Mouse (Mus musculus) cerebellum, postnatal 4 days (tissue): ENCODE data around the gene Pdlim1.
"Not testable (repeated sequence)": the region's sequence is repeated elsewhere in the genome, so short reads cannot be mapped to it uniquely, and the experiment has no call there.

Experiments
- DNase-seq, 2 experiments: peaks; one replicate each; pipeline ENCODE4 v3.0.0; 2022; ENCODE audit warnings: low spot score in 2 of 2, mixed read lengths in 1 of 2

The Pdlim1 gene

DNA sequence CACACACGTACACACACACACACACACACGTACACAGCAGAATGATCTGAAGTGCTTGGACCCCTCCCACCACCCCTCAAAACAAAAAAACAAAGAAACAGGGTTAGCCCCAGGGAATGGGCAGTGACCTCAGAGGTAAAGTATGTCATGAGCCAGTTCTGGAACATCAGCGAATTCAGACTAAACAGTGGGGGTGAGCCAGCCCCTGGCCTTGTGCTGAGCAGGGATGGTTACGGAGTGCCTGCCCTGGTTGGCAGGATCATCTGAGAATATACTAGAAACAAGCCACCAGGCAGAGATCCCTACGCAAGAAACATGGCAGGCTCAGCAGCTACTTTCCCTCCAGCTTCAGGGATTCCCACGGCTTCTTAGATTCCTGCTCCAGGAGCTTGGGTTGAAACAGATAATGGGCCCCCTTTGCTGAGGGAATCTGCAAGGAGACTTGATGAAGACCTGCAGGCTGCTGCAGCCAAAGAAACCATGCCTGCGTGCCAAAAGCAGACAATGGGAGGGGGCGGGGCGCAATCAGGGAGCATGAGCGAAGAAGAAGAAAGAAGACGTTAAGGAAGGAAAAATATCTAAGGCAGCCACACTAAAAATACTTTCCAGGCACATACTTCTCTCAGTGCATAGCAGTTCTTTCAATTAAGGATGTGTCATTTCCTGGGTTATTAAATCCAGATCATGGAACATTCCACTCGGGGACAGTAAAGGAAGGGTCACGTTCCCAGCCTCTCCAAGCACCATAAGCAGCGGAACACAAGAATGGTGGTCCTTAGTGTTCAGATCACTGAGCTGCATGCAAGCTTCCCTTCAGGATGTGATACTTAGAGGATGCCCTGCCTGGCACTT, 30.6 kb downstream of the Pdlim1 start:
- peak; percentile 32 to 52 for DNase-seq

DNA sequence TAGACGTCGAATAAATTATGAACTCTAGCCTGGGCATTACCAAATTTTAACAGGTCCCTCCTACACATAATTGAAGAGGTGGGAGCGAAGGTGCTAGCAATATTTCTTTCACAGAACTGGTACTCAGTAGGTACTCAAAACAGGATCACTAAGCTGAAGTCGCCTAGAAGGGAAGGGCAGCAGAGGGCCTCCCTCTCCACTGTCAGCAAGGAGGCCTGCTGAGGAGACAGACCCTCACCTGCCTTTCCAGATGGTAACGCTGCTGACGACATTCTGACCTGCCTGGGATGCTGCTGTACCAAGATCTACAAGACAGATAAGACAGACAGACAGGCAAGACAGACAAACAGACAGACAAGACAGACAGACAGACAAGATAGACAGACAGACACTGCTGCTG, 31.3 kb downstream of the Pdlim1 start:
- DNase-seq: no peak

DNA sequence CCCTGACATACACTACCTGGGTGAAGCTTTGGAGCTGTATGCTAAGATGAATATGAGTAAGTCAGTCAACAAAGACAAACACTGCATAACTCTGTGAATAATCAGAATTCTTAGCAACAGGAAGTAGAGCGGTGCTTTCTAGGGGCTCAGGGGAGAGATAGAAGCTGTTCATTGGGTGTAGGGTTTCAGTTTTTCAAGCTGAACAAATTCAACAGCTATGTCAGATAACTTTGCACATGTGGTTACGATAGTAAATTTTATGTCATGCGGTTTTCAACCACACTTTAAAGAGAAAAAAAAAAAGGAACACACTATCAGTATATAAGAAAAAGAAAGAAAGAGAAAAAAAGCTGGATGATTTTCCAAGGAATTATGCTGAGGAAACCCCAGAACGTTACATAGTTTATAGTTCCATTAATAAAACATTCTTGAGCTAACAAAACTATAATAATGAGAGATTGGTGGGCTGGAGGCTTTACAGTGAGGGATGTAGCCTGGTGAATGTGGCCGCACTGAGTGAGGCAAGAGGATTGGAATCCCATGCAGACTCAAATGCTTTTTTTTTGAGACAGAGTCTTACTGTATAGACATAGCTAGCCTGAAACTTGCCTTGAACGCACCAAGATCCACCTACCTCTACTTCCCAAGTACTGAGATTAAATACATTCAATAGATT, 33.3 kb downstream of the Pdlim1 start:
- DNase-seq: no peak

DNA sequence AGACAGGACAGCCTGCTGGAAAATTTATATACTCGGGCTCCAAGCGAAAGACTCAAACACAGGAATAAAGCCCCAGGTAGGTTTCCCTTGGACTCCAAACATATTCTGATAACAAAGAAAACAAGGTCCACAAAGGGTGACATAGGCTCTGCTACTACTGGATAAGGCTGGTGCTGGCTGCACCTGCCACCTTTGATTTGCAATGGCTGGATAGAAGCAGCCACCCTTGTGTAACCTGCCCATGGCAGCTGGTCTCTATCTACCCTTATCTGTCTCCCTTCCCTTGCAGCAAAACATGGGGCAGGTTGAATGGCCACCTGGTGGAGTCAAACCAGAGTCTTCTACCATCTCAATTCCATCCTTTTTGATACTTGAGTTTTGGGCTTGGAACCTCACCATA, 39.1 kb downstream of the Pdlim1 start:
- DNase-seq: no peak

DNA sequence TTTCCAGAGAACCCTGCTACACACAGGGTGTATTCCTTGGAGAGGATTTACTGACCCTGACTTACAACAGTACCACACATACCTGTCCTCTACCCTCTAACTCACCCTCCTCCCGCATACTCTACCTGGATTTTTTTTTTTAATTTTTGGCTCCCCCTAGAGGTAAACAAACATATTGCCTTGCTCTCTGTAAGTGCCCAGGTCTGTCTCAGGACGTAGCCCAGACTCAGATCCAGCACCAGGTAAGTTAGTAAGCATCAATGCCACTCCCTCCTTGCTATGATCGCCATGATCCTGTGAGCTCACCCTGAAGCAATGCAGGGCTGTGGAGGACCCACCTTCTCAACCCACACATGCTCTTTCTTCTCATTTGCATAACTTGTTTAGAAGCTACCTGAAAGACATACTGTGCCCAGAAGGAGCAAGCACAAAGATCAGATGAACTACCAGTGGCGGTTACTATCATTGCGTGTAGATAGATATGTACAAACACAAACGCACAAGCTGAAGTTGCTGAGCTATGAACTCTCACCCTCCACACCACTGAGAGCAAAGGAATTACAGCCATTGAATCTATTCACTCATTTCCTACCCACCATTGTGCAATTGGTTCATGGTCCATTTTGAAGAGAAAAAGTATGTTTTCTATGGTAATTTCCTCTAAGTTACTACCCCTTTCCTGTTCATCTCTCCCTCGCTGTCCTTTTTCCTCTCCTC, 39.7 kb downstream of the Pdlim1 start:
- no peak for DNase-seq

DNA sequence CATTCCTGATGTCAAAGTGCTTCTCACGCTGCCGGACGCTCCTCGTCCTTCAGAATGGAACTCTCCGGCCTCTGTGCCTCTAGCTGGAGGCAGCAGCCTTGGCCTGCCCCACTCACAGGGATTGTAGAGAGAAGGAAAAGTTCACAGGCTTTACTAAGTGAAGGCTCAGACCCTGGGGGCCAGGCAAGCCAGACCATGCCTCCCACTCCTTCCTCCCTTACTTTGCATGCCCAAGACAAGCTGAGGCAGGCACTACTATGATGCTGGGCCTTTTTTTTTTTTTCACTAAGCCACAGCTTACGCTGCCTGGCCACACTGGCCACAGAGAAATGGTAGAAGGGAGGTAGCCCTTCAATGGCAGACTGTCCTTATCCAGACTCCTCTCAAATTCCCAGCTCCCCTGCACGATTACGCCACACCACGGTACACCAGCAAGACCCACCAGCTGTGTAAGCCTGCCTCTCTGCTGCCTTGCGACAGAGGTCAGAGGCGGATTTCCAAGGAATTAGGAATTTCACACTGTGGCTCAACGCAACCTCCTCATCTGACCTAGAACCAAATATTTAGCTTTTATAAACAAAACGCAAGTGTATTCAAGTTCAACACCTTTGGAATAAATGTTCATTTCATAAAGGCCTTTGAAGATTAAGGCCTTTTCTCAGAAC, 40.4 kb downstream of the Pdlim1 start:
- no peak for DNase-seq

DNA sequence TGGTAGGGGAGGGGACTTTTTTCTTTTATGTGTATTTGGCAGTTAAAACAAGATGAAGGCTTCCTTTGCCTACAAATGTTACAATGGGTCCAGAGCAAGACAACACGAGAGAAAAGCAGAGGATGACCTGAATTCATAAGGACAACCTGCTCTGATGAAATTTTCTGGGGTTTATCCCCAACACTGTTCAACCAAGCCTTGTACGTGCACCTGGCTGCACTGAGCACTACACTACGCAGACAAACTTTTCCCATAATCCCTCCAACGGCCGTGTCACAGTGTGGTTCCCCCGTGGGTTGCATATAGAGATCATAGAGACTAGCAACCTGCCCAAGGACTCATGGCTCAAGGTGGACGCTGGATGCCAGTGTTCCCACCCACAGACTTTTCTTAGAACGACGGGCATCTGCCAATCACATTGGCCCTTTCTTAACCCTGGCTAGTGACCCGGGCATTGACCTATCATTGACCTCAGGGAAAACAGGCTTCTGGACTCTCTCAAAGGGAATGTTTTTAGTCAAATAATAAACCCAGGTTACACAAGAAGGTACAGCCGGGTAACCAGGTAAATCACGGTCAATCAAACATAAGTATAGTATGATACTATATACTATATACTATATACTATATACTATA, 45.0 kb downstream of the Pdlim1 start:
- DNase-seq: no peak

DNA sequence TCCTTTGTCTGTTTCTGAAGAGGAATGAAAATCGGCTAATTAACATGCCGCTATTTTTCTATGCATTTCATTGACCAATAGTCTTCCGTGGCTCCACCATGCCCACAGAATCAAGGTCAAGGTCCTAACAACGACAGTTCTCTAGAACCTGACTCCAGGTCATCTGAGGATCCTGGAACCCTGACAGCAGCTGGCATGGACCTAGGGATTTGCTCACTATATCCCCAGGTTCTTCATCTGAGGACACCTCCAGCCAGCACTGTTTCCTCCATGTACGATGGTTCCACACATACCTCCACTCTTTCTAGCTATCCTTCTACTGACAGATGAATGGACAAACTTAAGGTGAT, 45.9 kb downstream of the Pdlim1 start:
- DNase-seq: no peak

DNA sequence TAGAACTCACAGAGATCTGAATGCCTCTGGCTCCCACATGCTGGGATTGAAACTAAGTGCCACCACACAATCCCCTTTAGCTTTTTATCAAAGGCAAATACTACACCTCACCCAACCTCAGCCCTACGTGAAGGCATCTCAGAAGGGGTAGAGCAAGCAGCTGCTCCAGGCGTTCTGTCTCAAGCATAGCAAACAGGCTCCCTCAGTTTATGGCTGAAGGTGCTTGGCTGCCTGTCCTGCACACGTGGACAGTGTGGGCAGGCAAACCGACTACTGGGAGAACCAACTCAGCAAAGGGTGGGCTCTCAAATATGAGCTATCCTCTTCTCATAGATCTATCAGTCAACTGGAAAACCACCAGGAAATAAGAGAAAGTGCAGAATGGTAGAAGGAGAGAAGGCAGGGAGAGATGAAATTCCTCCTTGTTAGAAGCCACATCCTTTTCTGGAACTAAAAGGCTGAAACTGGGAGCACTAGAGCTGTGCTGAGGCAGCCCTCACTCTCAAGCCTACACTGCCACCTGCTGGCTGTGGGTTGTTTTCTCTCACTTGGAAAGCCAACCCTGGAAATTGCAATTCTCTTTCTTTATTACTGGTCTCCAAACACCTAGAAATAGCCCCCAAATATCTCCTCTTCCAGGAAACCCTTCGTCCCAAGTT, 46.4 kb downstream of the Pdlim1 start:
- DNase-seq: peak; percentile 66 to 76

DNA sequence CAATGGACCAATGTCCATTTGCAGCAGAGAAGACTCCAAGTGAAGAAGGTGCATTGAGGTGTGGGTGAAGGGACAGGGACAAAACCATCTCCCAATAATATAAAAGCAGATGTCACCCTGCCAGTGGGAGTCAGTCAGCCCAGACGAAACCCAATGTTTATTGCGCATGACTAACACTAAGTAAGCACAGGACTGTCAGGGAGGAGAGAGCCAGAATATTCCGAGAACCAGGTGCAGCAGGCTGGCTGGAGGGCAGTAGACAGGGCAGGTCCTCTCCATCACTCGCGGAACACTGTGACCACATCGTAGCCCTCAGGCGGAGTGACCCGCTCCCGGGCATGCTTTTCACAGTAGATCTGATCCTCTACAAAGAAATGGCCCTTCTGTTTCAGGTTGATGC, 49.3 kb downstream of the Pdlim1 start:
- DNase-seq: not testable (repeated sequence)

DNA sequence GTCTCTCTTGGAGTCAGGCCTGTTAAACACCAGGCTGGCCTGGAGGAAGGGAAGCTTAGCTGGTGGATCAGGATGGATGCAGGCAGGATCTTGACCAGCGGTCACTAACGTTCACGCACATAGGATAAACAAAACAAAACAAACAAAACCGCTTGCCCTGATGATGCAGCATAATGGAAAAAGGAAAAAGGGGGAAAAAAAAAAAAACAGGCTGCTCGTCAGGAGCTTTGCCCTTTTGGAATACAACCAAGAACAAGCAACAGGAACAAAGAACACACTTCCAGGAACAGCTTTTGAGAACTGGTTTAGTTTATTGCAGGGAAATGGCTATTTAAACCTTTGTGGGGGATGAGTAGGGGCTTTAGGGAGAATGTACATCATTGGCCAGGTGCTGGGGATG, 50.8 kb downstream of the Pdlim1 start:
- DNase-seq: no peak

DNA sequence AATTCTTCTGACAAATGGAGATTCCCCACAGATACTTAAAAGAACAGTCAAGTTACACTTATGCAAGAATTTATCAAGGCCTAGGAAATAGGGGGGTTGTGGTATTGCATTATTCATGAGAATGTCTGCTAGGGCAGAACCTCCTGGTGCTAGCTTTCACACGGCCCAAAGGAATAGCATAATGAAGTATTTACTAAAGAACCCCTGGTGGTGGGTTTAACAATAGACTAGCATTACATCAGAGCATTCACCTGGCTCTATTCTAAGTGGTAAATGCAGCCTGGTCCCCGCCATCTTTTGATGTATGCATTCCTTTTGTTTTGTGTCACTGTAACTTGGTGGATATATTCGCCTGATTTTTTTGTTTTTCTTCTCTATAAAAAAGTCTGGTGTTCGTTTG, 68.7 kb downstream of the Pdlim1 start:
- not testable (repeated sequence) for DNase-seq

DNA sequence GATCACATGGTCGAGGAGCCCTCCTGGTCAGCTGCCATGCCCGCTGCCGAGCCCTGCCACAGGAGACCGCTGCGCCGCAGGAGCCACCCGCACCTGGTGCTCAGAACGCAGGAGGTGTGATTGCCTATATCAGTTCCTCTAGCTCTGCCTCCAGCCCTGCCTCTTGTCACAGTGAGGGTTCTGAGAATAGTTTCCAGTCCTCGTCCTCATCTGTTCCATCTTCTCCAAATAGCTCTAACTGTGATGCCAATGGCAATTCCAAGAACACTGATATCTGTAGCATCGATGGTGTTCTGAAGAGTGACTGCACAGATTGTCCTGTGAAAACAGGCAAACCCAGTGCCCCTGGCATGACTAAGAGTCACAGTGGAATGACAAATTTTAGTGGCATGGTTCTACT, 81.0 kb downstream of the Pdlim1 start:
- DNase-seq: no peak

DNA sequence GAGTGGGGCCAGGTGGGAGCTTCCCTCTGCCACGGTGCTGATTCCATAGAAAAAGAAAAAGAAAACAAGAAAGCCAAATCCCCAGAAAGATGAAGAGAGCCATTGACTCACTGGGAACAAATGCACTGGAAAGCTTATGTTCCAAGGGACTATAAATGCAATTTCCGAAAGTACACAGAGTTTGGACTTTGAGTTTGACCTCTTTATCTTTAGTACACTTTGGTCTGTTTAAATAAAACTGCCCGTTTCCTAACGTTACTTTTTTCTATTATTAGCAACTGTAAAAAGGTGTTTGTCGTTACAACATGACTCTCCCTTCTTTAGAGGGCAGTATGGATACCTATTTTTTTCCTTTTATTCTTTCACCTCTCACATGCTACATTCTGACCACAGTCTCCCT, 84.5 kb downstream of the Pdlim1 start, which contains the start of gene Cyp2c70:
Gene Cyp2c70, minus strand, starts transcription at position 174 of the 400 bp plus-strand sequence.
- no peak for DNase-seq

DNA sequence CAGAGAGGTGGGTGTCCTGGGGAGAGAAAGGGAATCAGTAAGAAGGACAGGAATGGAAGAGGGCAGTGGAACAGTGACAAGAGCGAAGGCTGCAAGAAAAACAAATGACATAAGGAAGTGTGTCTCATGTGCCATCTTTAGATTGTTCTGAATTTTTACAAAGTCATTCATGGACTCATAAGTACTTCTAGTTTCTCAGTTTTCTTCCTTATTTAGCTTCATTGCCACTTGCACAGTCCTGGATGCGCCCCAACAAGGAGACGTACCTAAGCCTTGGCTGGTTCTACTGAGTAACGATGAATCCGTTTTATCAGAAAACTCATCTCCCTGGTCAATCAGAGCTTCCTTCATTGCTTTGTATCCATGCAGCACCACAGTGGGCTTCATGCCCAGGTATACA, 88.0 kb downstream of the Pdlim1 start:
- DNase-seq: no peak

DNA sequence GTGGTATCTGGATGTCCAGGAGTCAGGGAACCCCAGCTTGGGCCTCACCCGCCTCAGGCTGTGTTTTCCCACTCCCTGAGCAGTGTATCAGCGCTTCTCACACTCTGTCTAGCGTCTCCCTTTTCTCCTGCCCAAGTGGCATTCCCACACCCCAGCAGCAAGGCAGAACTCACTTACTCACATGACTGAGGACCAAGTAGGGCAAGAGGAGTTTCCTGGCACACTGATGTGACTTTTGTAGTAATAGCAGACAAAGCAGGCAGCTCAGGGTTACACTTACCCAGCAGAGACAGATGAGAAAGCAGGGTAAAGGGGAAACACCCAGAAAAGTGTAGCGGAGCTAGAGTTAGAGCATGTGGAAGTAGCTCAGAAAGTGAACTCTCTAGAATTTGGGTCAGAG, 93.3 kb downstream of the Pdlim1 start:
- DNase-seq: no peak
